ENCODE assay signal across 20 mouse cellular contexts in the genomic region with DNA sequence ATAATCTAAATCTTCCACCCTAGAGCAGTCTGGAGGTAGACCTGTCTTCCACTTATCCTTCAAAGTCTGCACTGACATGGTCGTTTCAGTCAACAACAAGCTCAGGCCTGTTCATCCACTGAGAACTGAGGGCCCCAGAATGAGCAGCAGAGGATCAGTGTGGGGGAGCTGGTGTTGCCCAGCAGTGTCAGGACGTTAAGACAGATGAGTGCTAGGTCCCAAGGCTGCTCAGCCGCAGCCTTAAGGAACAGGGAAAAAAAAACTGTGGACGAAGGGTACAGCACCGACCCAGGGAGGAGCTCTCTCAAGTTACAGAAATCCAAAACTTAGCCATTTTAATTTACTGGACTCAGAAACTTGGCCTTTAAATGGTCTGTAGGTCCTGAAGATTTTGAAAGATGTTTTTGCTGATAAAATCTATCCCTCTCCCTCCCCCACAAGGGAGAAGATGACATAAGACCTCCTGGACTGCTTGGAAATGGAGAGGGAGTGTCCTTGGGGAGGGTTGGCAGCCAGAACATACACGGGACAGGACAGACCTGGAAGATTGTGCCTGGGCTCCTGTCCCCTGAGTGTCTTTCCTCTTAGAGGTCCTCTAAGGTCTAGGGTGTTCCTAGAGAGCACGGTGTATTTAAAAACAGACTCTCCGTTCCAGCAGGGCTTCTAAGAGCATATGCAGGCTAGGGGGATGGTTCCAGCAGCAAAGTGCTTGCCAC.
A peak's percentile ranks its signal among the peaks of the same experiment; 100 is the strongest.
DNase-seq lines count a peak whose midpoint lies in the region; ATAC-seq lines count a peak whose summit lies in the region.
"Had no signal": no experiment of that assay in that cellular context is flagged by ENCODE, and none has a peak within 500 bp of the region (broad histone marks: within the 10 kb centered on the region; RNA-seq: fewer than 3 reads in every experiment).

No protein-coding gene starts in this region.

- H3K27me3 ChIP-seq in kidney, embryonic 16.5 days (ENCODE audit: insufficient read depth, low read length), result no peaks in the 10 kb centered on the region
- H3K27me3 ChIP-seq: limb, embryonic 13.5 days; liver, embryonic 13.5 days; neural tube, embryonic 15.5 days; stomach, embryonic 15.5 days had no signal

- peaks cover 5% of the 10 kb centered on the region; the same call in 1 of the 2 replicates for H3K4me1 ChIP-seq in kidney, embryonic 16.5 days (ENCODE audit: insufficient read depth, low read length)
- H3K4me1 ChIP-seq: liver, embryonic 13.5 days; neural tube, embryonic 15.5 days; stomach, embryonic 15.5 days had no signal

- H3K9ac ChIP-seq in kidney, embryonic 16.5 days (replicated peaks; ENCODE audit: low read length), result no peak overlapping the region
- H3K9ac ChIP-seq: limb, embryonic 13.5 days; liver, embryonic 13.5 days; lung, embryonic 14.5 days; neural tube, embryonic 15.5 days; stomach, embryonic 15.5 days had no signal

- H3K4me2 ChIP-seq in kidney, embryonic 16.5 days (replicated peaks; ENCODE audit: low read depth, low read length), result no peak overlapping the region
- H3K4me2 ChIP-seq: limb, embryonic 13.5 days; liver, embryonic 13.5 days; lung, embryonic 14.5 days; neural tube, embryonic 15.5 days; stomach, embryonic 15.5 days had no signal

- intact Hi-C loops in heart, postnatal 14 days (cut with DNase I), result no loop called here

- H3K9me3 ChIP-seq in kidney, embryonic 16.5 days (ENCODE audit: low read length), result no peaks in the 10 kb centered on the region
- H3K9me3 ChIP-seq: limb, embryonic 13.5 days; liver, embryonic 13.5 days; neural tube, embryonic 15.5 days; stomach, embryonic 15.5 days had no signal

- H3K36me3 ChIP-seq in kidney, embryonic 16.5 days (ENCODE audit: insufficient read depth, low read length), result peaks cover 15% of the 10 kb centered on the region; the same call in 1 of the 2 replicates
- H3K36me3 ChIP-seq: liver, embryonic 13.5 days; neural tube, embryonic 15.5 days had no signal

- peak; percentile 87 for ATAC-seq in kidney, embryonic 16.5 days (ENCODE audit: low FRiP score, low TSS enrichment)
- ATAC-seq: midbrain, embryonic 16.5 days had no signal

- H3K4me3 ChIP-seq in kidney, embryonic 16.5 days (ENCODE audit: low read length), result no peak overlapping the region
- H3K4me3 ChIP-seq: limb, embryonic 13.5 days; liver, embryonic 13.5 days; neural tube, embryonic 15.5 days; stomach, embryonic 15.5 days had no signal

- no peak overlapping the region for H3K27ac ChIP-seq in kidney, embryonic 16.5 days (ENCODE audit: low read length)
- H3K27ac ChIP-seq: limb, embryonic 13.5 days; liver, embryonic 13.5 days; neural tube, embryonic 15.5 days; stomach, embryonic 15.5 days had no signal

- peak; percentile 28 to 64 for DNase-seq in heart, adult 18-20 months
- no peak for DNase-seq in heart, postnatal 14 days
- DNase-seq in kidney, postnatal 14 days, result no peak
- DNase-seq in adrenal gland, postnatal 25 days, result peak; percentile 19
- no peak for DNase-seq in layer of hippocampus, postnatal 14 days (ENCODE audit: low spot score in 2 of 2)
- DNase-seq in urinary bladder, postnatal 36 days (ENCODE audit: low spot score in 2 of 2), result no peak
- DNase-seq: cerebellum, adult 2 months; cerebellum, postnatal 36 days; kidney, adult 11 months; liver, embryonic 13.5 days; lung, embryonic 14.5 days; lung, postnatal 4 days; right cerebral cortex, postnatal 14 days; thymus, adult 18-20 months; thymus, postnatal 4 days had no signal

- 28% methylated on average over 8 of the region's 8 CpGs for WGBS in kidney, embryonic 16.5 days

Comparison
In these comparisons a context has a peak if more than half of its experiments do, and no peak if none do; other contexts are left out.
1. DNase-seq: peak in heart, adult 18-20 months (2 of 2) and adrenal gland, postnatal 25 days (single experiment); none in heart, postnatal 14 days (0 of 2), kidney, postnatal 14 days (single experiment), layer of hippocampus, postnatal 14 days (0 of 2) and urinary bladder, postnatal 36 days (0 of 2).